Mouse (Mus musculus) forebrain, embryonic 11.5 days (tissue): ENCODE measurements at regions not wholly inside any gene's neighbourhood (a gene's known extent, or its start where the extent isn't known, plus 50 kb on each side); places are given as distances from the start of the nearest gene placed in this dataset.

Experiments used
- ATAC-seq: fragments of 200-750 bp; cut with Nextera tagmentation; replicated peaks from 2 replicates; pipeline ENCODE4 v1.8.0; 2017; ENCODE audit warnings: moderate TSS enrichment; ENCODE audit not compliant: low FRiP score
- DNase-seq: peaks from one replicate; pipeline ENCODE4 v3.0.0-alpha.2; 2017; ENCODE audit warnings: low spot score
- H3K27ac ChIP-seq: fragments of 300-500 bp; sonication (generic); 2 replicates; pipeline ENCODE4 v1.5.1; 2014; ENCODE audit warnings: low read depth, low read length
- H3K27me3 ChIP-seq: fragments of 300-500 bp; sonication (generic); 2 replicates; pipeline ENCODE4 v1.6.1; 2014; ENCODE audit warnings: mild to moderate bottlenecking, low read length, mixed read lengths; ENCODE audit not compliant: control insufficient read depth, insufficient read depth
- H3K36me3 ChIP-seq: fragments of 300-500 bp; sonication (generic); 2 replicates; pipeline ENCODE4 v1.6.1; 2014; ENCODE audit warnings: mild to moderate bottlenecking, low read length, moderate library complexity, mixed read lengths; ENCODE audit not compliant: control insufficient read depth, insufficient read depth
- H3K4me1 ChIP-seq: fragments of 300-500 bp; sonication (generic); replicated peaks from 2 replicates; pipeline ENCODE4 v1.6.1; 2014; ENCODE audit warnings: low read length, mixed read lengths; ENCODE audit not compliant: control insufficient read depth, insufficient read depth
- H3K4me2 ChIP-seq: fragments of 300-500 bp; sonication (generic); 2 replicates; pipeline ENCODE4 v1.6.1; 2014; ENCODE audit warnings: low read depth, mild to moderate bottlenecking, low read length, moderate library complexity, mixed read lengths; ENCODE audit not compliant: severe bottlenecking
- H3K4me3 ChIP-seq: fragments of 300-500 bp; sonication (generic); 2 replicates; pipeline ENCODE4 v1.5.1; 2014; ENCODE audit warnings: low read depth, low read length
- H3K9ac ChIP-seq: fragments of 300-500 bp; sonication (generic); 2 replicates; pipeline ENCODE4 v1.6.1; 2014; ENCODE audit warnings: low read length
- H3K9me3 ChIP-seq: fragments of 300-500 bp; sonication (generic); 2 replicates; pipeline ENCODE4 v1.6.1; 2016; ENCODE audit warnings: low read length, mixed read lengths; ENCODE audit not compliant: control insufficient read depth
- WGBS: fragments of 180-500 bp; shearing (Covaris S2); extraction: QIAGEN DNeasy Blood & Tissue Kit; methylation state at CpG from one replicate; pipeline ENCODE4 v1.1.7; 2014; 5-methylcytosine and 5-hydroxymethylcytosine counted together

DNA sequence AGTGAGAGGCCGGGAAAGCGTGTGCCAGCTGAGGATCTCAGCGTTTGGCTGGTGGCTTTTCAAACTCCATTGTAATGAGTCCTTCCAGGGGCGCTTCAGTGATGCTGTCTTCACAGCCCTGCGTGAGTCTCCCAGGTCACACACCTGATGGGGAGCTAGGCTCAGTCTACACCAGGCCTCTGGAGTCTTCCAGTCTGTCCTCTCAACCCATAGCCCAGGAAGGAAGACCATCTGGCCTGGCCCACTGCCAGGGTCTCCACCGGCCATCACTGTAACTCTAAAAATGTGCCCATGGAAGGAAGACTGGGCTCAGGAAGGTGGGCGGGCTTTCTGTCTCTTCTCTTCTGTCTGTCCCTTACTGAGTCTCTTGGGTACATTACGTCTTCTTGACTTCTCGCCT lies 50.2 kb upstream of the Hes1 start:
- DNase-seq (no peak), ATAC-seq (no peak)
- Histone ChIP-seq H3K4me1 (peaks cover 5% of the 10 kb centered on the region; the same call in 1 of the 2 replicates), H3K9me3 (no peaks in the 10 kb centered on the region), H3K9ac (no peak overlapping the region), H3K4me3 (no peak overlapping the region), H3K27ac (no peak overlapping the region), H3K4me2 (no peak overlapping the region), H3K27me3 (no peaks in the 10 kb centered on the region), H3K36me3 (no peaks in the 10 kb centered on the region)
- 94% methylated on average over 9 of the region's 9 CpGs for WGBS
